Mouse (Mus musculus): Measurements from ENCODE around the gene Zzz3.

DNA sequence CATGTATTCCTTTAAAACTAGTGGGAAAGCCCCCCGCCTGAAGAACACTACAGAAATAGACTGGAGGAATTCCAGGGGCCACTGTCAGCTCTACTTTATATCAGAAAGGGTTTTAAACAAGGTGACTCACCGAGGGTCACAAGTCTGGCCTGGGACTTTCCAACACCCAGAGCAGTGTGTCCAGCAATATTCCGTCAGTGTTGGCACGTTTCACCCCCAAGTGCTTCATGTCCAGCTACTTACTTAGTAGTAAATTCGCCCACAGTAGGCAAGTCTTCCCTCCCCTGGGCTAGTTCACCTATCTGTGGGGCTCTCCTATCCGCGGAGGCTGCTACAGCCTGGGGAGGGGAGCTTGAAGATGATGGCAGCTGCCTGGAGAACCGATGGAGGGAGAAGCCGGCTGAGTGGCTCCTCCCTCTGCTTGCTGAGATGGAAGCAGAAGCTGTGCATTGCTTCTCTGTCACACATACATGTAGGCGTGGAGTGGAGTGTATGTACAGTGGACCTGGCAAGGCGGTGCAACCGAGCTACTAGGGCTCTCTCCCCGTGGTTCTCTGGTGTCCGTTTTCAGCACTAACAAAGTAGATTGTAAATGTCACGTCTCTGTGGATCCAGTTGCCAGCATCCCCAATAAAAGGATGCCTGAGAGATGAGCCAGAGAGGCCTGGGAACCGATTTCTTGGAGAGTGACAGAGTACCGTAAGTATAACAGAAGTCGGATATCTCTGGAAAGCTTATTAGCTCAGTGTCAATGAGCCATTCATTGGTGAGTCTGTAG lies 74.3 kb downstream of the Zzz3 start:
- TF ChIP-seq CTCF (IDR thresholded peaks at IDR 0.05; ENCODE audit: borderline replicate concordance, insufficient read depth, low read length) (no peak), POLR2A (IDR thresholded peaks at IDR 0.05; ENCODE audit: low read depth, low read length) (no peak)
